Mouse (Mus musculus) liver, adult (tissue): ENCODE measurements around the gene Zcrb1.

Source experiments
- GATA4 ChIP-seq: IDR thresholded peaks from 2 replicates; pipeline ENCODE4 v1.6.1; 2014; ENCODE audit warnings: mild to moderate bottlenecking, low read length; ENCODE audit not compliant: insufficient replicate concordance

Zcrb1 gene

DNA sequence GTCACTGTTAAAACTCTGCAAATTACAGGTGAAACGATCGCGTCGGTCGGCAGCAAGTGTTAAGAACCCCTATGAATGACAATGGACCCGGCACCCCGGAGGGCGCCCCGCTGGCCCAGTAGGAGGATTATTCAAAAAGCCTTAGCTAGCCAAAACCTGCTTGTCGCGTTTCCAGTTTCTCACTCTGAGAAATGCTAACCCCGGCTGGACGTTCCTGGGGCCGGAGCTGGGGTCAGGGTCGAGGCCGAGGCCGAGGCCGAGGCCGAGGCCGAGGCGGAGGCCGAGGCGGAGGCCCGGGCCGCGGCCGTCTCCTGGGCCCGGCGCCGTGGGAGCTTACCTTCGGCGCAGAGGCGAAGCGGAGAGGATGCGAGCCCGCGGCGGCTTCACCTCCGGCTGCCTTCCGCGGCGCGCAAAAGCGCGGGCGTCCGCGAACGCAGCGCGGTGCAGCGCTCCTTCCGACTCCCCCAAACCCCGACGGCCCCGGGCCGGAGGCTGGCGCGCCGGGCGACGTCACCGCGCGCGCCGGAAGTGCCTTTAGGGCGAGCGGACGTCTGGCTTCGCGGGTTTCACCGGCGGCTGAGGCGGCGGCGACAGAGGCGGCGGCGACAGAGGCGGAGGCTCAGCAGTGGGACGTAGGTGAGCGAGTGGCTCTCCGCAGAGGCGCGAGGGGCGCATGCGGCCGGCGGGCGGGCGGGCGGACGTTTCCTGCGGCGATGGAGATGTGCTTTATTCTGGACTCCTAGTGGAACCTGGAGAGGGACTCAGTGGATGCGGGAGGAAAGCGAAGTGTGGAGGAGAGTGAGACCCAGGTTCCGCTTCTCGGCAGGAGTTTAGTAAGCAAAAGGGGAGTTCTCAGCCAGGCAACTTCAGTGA, at the start of gene Zcrb1, which contains the start of gene Pphln1:
Gene Zcrb1, minus strand, starts transcription at position 509 of the 873 bp plus-strand sequence.
Gene Pphln1, plus strand, starts transcription at position 525 of the 873 bp plus-strand sequence.
- TF ChIP-seq GATA4, result peak; percentile 30; the same call in 1 of the 2 replicates

DNA sequence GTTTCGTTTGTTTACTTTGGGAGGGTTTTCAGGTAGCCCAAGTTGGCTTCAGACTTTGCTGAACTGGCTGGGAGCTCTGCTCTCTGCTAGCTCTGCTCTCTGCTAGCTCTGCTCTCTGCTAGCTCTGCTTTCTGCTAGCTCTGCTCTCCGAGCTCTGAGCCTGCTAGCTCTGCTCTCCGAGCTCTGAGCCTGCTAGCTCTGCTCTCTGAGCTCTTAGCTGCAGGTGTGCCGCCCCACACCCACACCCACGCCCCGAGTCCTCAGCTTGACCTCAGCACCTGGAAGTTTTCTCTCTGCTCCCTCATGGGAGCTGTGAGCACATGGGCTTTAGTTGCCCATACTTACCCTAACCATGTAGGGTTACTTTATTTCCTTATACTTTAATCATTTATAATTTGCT, 45.5 kb upstream of the Zcrb1 start:
- TF ChIP-seq GATA4, result no peak

DNA sequence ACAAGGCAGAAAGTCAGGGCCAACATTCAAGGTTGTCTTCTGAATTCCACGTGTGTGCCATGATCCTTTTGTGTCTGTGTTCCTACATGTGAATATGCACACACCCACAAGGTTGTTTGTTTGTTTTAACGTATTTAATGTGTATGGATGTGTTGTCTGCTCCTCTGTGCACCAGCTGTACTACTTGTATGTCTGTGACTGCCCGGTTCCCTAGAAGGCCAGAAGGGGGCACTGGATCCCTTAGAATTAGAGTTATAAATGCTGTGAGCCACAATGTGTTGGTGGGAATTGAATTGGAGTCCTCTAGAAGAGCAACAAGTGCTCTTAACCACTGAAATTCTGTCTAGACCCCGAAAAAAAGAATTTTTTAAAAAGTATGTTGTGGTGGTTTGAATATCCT, 44.1 kb upstream of the Zcrb1 start:
- TF ChIP-seq GATA4, result no peak

DNA sequence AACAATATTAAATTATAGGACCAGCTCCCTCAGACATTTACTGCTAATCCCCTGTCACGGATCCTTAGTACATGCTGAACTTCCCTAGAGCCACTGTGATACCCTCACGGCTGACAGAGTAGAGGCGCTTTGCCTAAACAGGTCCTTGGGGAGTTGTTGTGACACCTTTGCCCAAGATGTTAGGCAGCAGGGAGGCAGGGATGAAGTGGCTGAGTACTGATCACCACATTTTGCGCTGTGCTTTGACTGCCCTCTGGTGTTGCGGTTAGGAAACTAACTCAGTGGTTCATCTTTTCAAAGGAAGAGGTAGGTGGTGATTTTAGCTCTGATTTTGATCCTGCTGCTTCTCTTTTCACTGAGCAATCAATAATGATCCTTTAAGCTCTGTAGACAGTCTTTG, 40.5 kb upstream of the Zcrb1 start:
- no peak for TF ChIP-seq GATA4

DNA sequence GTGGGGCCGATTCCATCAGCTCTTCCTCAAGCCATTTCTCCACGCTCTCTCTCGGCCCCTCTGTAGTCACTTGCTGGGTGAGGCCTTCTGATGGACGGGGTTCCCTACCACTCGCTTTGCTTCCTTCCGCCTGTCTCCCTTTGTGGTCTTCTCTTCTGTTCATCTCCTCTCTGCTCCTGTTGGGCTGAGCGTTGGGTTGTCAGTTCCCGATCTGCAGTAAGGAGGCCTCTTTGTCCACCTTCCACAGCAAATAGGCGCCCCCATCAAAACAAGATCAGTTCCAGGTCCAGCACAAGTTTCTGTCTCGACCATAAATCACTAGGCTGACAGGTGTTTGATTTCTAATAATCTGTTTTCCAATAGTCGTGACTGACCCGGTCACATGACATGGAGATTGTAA, 37.9 kb upstream of the Zcrb1 start:
- TF ChIP-seq GATA4, result no peak

DNA sequence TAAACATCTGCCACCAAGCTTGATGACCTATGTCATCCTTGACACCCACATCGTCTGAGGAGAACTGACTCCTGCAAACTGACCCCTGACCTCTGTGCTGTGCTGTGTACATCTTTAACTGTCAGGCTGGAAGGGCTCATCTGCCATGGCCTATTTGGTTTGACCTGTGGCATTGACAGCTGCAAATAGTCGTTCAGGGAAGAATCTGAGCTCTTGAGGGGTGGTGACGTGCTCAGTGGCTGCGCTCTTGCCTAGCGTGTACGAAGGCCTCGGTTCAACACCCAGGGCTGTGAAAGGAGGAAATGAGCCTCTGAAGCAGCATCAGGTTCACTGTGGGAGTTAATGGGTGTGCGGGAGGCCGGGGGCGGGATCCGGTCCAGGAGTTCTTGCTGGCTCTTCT, 35.7 kb upstream of the Zcrb1 start:
- TF ChIP-seq GATA4, result no peak

DNA sequence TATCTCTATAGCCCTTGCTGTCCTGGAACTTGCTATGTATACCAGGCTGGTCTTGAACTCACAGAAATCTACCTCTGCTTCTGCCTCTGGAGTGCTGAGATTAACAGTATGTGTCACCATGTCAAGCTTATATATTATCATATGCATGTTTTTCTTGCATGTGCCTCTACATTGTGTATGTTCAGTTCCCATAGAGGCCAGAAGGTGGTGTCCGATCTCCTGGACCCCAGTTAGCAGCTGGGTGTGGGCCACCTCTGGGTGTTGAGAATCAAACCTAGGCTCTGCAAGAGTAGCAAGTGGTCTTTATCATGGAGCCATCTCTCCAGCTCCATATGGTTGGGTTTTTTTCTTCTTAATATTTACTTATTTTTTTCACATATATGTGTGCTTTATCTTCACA, 24.4 kb upstream of the Zcrb1 start:
- TF ChIP-seq GATA4, result no peak

DNA sequence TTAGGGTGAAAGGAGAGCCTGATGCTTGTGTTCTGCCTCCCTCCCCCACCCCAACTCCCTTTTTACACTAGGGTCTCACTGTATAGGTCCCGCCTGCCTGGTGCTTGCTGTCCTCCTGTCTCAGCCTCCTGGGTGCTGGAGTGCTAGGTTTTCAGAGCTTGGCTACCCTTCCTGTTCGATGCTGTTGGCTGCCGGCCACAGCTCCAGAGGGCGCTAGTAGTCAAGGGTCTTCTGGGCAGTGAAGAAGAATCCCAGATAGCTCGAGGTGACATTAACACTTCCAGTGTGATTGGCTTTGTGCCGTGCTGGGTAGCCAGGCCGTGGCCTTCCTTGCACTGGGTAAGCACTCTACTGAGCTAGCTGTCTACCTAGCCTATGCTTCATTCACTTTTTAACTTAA, 22.5 kb upstream of the Zcrb1 start:
- TF ChIP-seq GATA4, result no peak

DNA sequence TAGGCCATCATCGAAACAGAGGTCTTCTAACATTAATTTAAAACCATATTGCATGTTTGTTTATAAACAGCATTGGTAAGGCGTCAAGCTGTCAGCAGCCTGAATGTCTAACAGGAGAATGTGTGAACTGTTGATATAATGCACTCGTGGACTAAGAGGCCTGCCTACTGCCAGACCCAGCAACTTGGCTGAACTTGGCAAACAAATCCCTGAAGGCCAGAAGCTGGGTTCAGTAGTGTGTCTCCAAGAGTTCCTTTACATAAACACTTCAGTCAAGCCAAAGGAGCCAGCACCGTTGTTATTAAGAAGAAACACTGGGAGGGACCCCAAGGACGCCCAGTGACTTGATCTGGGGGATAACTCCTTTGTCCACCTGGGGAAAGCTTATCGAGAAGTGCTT, 18.2 kb upstream of the Zcrb1 start:
- TF ChIP-seq GATA4, result no peak

DNA sequence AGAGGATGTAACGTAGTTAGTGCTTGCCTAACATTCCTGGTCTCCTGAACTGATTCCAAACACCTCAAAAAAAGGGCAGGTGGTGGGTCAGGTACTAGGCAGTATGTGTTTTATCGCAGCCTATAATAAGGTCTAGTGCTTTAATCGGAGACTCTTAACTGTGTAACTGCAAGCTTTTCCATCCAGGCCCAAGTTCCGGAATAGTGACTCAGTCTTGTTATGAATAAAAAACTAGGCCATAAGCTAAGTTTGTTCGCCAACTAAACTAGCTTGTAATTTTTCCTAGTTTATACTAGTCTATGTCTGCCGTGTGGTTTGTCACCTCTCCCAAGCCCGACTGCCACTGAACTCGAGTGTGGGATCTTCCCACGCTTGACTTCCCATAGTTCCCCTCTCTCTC, 16.3 kb upstream of the Zcrb1 start:
- TF ChIP-seq GATA4, result no peak

DNA sequence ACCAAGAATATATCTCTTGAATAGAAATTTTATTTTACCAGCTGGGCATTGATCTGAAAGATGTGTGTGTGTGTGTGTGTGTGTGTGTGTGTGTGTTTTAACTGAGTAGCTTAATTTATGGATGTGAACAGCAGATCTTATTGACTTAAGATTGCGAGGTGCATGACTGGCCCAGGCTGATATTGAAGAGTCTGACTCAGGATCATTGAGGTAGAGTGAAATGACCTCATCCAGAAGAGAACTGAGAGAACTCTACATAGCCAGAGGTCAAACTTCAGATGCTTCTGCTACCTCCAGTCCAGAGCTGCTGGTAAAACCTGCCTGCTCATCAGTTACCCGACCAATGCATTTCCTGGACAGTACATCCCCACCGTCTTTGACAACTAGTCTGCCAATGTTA, 14.3 kb upstream of the Zcrb1 start:
- TF ChIP-seq GATA4, result no peak

DNA sequence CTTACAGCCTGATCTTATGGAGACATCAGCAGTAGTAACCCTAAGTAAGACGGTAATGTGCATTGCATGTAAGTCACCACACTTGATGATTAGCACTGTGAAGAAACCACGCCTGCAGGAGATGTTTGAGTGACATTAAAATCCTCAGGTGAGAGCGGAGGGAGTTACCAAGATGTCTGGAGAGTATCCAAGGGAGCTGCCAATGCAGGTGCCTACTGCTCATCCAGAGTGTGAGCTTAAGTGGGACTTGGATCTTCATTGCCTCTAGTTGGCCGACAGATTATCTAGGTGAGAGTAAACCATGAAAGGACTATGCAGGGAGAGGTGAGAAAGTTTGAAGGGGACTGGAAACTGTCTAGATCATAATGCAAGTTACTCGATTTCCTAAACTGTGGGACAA, 8.4 kb upstream of the Zcrb1 start:
- no peak for TF ChIP-seq GATA4

DNA sequence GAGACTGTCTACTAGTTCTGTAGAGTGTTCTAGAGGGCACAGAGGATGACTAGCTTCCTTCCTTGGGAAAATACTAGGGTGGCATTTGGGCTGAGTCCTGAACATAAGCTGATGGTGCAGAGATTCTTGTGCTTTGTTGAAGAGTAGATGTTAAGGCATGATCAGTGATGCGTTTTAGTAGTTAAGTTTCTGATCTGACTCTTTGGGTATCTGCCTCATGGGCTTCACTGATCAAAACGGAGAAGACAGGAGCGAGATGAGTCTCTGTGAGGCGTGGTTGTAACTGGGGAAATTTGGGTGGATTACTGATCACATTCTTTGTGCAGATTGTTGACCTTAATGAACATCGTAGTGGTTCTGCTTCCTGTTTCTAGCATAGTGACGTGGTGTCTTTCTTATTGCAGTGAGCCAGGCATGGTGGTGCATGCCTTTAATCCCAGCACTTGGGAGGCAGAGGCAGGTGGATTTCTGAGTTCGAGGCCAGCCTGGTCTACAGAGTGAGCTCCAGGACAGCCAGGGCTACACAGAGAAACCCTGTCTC, 7.4 kb upstream of the Zcrb1 start:
- no peak for TF ChIP-seq GATA4

DNA sequence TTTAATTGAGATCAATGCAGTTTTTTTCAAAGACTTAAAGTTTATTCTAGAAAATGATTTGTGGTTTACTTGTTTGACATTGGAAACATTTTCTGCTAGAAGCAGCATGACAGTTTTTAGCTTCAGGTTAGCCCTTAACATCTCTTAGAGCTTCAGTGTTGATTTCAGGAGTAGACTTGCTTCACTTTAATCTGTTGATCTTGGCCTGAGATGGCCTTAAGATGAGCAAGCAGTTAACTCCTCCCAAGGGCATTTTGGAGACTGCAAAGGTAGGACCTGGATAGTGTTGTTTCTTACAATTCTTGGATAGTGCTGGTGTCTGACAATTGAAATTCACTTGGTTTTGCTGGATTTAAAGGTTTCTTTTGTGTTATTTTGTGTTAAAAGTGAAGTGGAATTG, 6.7 kb upstream of the Zcrb1 start:
- no peak for TF ChIP-seq GATA4

DNA sequence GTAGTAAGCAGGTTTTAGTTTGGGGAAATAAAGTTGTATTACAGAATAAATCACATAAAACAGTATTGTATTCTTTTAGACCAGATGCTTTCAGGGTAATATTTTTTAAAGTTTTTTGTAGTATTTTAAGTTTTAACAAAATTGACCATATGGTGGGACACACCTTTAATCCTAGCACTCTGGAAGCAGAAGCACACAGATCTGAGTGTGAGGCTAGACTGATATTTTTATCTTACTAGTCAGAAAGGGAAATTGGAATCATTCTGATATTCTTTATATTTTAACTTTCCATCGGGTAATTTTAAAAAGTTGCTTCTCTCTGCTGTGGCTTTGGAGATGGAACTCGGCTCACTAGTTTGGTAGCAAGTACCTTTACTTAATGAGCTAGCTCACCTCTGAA, 4.6 kb upstream of the Zcrb1 start:
- no peak for TF ChIP-seq GATA4

DNA sequence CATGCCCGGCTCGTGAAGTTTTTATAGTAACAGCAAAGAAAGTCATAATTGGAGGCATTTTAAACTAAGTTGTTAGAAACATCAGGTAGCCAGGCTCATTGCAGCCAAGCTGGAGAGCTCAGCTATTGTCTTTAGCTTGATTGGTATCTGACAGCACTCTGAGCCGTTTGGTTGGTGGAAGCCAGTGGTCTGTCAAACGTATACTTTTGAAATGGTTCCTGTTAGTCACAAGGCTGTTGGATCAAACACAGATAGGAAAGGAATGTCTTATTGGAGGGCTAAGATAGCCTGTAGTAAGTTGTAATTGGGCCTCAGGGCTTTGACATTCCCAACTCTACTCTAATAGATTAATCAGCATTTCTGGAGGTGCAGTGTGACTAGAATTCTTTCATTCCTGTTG, 3.3 kb upstream of the Zcrb1 start:
- TF ChIP-seq GATA4, result no peak
